In the genomic region with DNA sequence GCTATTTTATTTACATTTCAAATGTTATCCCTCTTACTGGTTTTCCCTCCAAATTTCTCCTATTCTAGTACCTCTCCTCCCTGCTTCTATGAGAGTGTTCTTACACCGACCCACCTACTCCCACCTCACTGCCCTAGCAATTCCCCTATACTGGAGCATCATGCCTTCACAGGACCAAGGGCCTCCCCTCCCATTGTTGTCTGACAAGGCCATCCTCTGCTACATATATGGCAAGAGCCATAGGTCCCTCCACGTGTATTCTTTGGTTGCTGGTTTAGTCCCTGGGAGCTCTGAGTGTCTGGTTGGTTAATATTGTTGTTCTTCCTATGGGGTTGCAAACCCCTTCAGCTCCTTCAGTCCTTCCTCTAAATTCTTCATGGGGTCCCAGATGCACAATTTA, we compare ENCODE assay signal across 28 mouse cellular contexts.
"Had no signal": no experiment of that assay in that cellular context is flagged by ENCODE, and none has a peak within 500 bp of the region (broad histone marks: within the 10 kb centered on the region; RNA-seq: fewer than 3 reads in every experiment).

No protein-coding gene starts in this region.

- H3K27ac ChIP-seq: embryonic facial prominence, embryonic 10.5 days; embryonic facial prominence, embryonic 12.5 days; embryonic facial prominence, embryonic 13.5 days; embryonic facial prominence, embryonic 15.5 days; forebrain, embryonic 10.5 days; forebrain, embryonic 12.5 days; forebrain, embryonic 13.5 days; forebrain, embryonic 15.5 days; gastrocnemius, adult 2 months; heart, adult 2 months had no signal

- H3K4me3 ChIP-seq: embryonic facial prominence, embryonic 10.5 days; embryonic facial prominence, embryonic 12.5 days; embryonic facial prominence, embryonic 13.5 days; embryonic facial prominence, embryonic 15.5 days; erythroblast, embryonic 14.5 days; forebrain, embryonic 10.5 days; forebrain, embryonic 12.5 days; forebrain, embryonic 13.5 days; forebrain, embryonic 15.5 days; gastrocnemius, adult 2 months; heart, adult 2 months had no signal

- DNase-seq: cerebellum, adult 2 months; cerebellum, adult 8-10 months; cerebellum, adult 9-10 months; cerebellum, adult 9-11 months; cerebellum, postnatal 10 days; cerebellum, postnatal 14 days; cerebellum, postnatal 25 days; cerebellum, postnatal 36 days; embryo, embryonic 11 days; forebrain, postnatal 0 days; gastrocnemius, adult 2 months; gastrocnemius, postnatal 10 days; gastrocnemius, postnatal 14 days; gastrocnemius, postnatal 25 days; gastrocnemius, postnatal 36 days; heart, adult 18-20 months; heart, adult 2 months had no signal

- H3K9me3 ChIP-seq: embryonic facial prominence, embryonic 10.5 days; embryonic facial prominence, embryonic 12.5 days; embryonic facial prominence, embryonic 13.5 days; embryonic facial prominence, embryonic 15.5 days; forebrain, embryonic 12.5 days; forebrain, embryonic 13.5 days; forebrain, embryonic 15.5 days had no signal

- H3K4me2 ChIP-seq: embryonic facial prominence, embryonic 12.5 days; embryonic facial prominence, embryonic 13.5 days; embryonic facial prominence, embryonic 15.5 days; forebrain, embryonic 12.5 days; forebrain, embryonic 13.5 days; forebrain, embryonic 15.5 days had no signal

- H3K9ac ChIP-seq: embryonic facial prominence, embryonic 12.5 days; embryonic facial prominence, embryonic 13.5 days; embryonic facial prominence, embryonic 15.5 days; forebrain, embryonic 12.5 days; forebrain, embryonic 13.5 days; forebrain, embryonic 15.5 days; forebrain, postnatal 0 days had no signal

- H3K4me1 ChIP-seq: embryonic facial prominence, embryonic 10.5 days; embryonic facial prominence, embryonic 12.5 days; embryonic facial prominence, embryonic 13.5 days; embryonic facial prominence, embryonic 15.5 days; forebrain, embryonic 10.5 days; forebrain, embryonic 12.5 days; forebrain, embryonic 13.5 days; forebrain, embryonic 15.5 days had no signal

- H3K27me3 ChIP-seq: embryonic facial prominence, embryonic 12.5 days; embryonic facial prominence, embryonic 13.5 days; embryonic facial prominence, embryonic 15.5 days; forebrain, embryonic 12.5 days; forebrain, embryonic 13.5 days; forebrain, embryonic 15.5 days had no signal

- H3K36me3 ChIP-seq: embryonic facial prominence, embryonic 10.5 days; embryonic facial prominence, embryonic 12.5 days; embryonic facial prominence, embryonic 13.5 days; embryonic facial prominence, embryonic 15.5 days; forebrain, embryonic 10.5 days; forebrain, embryonic 12.5 days; forebrain, embryonic 15.5 days had no signal

- ATAC-seq: forebrain, embryonic 13.5 days; forebrain, embryonic 14.5 days; forebrain, embryonic 15.5 days; forebrain, embryonic 16.5 days; forebrain, postnatal 0 days had no signal
